Mouse (Mus musculus) liver, postnatal 0 days (tissue): ENCODE data around the gene Ltbr. TPM values are rescaled to one million over a fixed set of nuclear protein-coding genes. Genes with fewer than 3 reads are reported as not detected.
A peak's percentile ranks its signal among the peaks of the same experiment; 100 is the strongest.
"Not testable (repeated sequence)": the region's sequence is repeated elsewhere in the genome, so short reads cannot be mapped to it uniquely, and the experiment has no call there.

Source experiments
- ATAC-seq: fragments of 200-750 bp; cut with Nextera tagmentation; 2 replicates; pipeline ENCODE4 v1.8.0; 2017; ENCODE audit warnings: mild to moderate bottlenecking, moderate library complexity
- DNase-seq: peaks from one replicate; pipeline ENCODE4 v3.0.0-alpha.2; 2016
- H3K27ac ChIP-seq: fragments of 300-500 bp; sonication (generic); 2 replicates; pipeline ENCODE4 v1.5.1; 2014; ENCODE audit warnings: antibody characterized with exemption, moderate library complexity, mild to moderate bottlenecking, low read depth
- H3K27me3 ChIP-seq: fragments of 300-500 bp; sonication (generic); 2 replicates; pipeline ENCODE4 v1.6.1; 2014; ENCODE audit warnings: low read length, control low read depth, mixed read lengths; ENCODE audit not compliant: insufficient read depth
- H3K36me3 ChIP-seq: fragments of 300-500 bp; sonication (generic); replicated peaks from 2 replicates; pipeline ENCODE4 v1.6.1; 2014; ENCODE audit warnings: mild to moderate bottlenecking, control low read depth, low read length, moderate library complexity, mixed read lengths; ENCODE audit not compliant: insufficient read depth
- H3K4me1 ChIP-seq: fragments of 300-500 bp; sonication (generic); 2 replicates; pipeline ENCODE4 v1.6.1; 2014; ENCODE audit warnings: antibody characterized with exemption, mild to moderate bottlenecking, control low read depth; ENCODE audit not compliant: insufficient read depth
- H3K4me2 ChIP-seq: fragments of 300-500 bp; sonication (generic); 2 replicates; pipeline ENCODE4 v1.6.1; 2014; ENCODE audit warnings: low read depth, mild to moderate bottlenecking, low read length, moderate library complexity, mixed read lengths
- H3K4me3 ChIP-seq: fragments of 300-500 bp; sonication (generic); 2 replicates; pipeline ENCODE4 v1.5.1; 2014; ENCODE audit warnings: low read depth, low read length
- H3K9ac ChIP-seq: fragments of 300-500 bp; sonication (generic); replicated peaks from 2 replicates; pipeline ENCODE4 v1.6.1; 2014; ENCODE audit warnings: mild to moderate bottlenecking, moderate library complexity
- H3K9me3 ChIP-seq: fragments of 300-500 bp; sonication (generic); 2 replicates; pipeline ENCODE4 v1.6.1; 2016; ENCODE audit warnings: mild to moderate bottlenecking, control low read depth, low read length, mixed read lengths
- CTCF ChIP-seq: sonication (generic); IDR thresholded peaks from 2 replicates; pipeline ENCODE4 v1.5.1; 2016; ENCODE audit warnings: antibody characterized with exemption, low read depth
- EP300 ChIP-seq: IDR thresholded peaks from 2 replicates; pipeline ENCODE4 v1.6.1; 2016; ENCODE audit warnings: antibody characterized with exemption, low read depth, mild to moderate bottlenecking
- WGBS: fragments of 180-500 bp; shearing (Covaris S2); extraction: QIAGEN DNeasy Blood & Tissue Kit; methylation state at CpG from one replicate; pipeline ENCODE4 v1.1.7; 2014; ENCODE audit not compliant: insufficient replicate concordance; 5-methylcytosine and 5-hydroxymethylcytosine counted together
- polyA plus RNA-seq: library from polyadenylated mRNA; unstranded; fragments of >200 nt; fragmentation: Nextera tagmentation; extraction: Ambion mirVana; gene quantifications from 2 replicates; pipeline ENCODE4 v1.2.1, GENCODE M21; 2015

Gene Ltbr
- polyA plus RNA-seq, 1 experiment from 2014 or later, result 31.8 TPM

GRCm38 (mm10) chr6:125288730-125289129 is 25.0 kb downstream of the Ltbr start:
- Histone ChIP-seq H3K4me2 (no peak overlapping the region), H3K27ac (no peak overlapping the region), H3K4me3 (no peak overlapping the region), H3K27me3 (no peaks in the 10 kb centered on the region), H3K4me1 (no peaks in the 10 kb centered on the region), H3K9me3 (no peaks in the 10 kb centered on the region), H3K9ac (no peak overlapping the region), H3K36me3 (no peaks in the 10 kb centered on the region)
- DNase-seq, result no peak
- TF ChIP-seq CTCF (no peak), EP300 (no peak)
- ATAC-seq, result no peak
- 61% methylated on average over 5 of the region's 5 CpGs for WGBS

DNA sequence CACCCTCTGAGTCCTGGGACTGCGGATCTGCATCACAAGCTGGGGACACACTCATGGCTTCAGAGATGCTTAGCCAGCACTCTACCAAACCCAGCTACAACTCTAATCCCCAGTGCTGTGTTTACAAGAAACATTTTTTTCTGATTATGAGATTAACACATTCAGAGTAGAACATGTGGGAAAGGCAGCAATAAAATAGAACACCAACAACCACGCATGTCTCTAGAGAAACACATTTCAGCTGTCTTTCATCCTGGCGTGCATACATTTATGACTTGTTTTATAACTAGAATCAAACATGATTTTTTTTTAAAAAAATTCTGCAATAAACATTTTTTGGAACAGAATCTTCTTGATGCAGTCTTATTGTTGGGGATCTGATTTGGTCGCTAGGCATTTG is 26.7 kb downstream of the Ltbr start:
- no peaks in the 10 kb centered on the region for H3K27me3 ChIP-seq
- no peak overlapping the region for H3K27ac ChIP-seq
- H3K4me3 ChIP-seq, result no peak overlapping the region
- H3K4me2 ChIP-seq, result no peak overlapping the region
- ATAC-seq (no peak), DNase-seq (no peak)
- no peak for TF ChIP-seq CTCF
- TF ChIP-seq EP300, result no peak
- WGBS, result 78% methylated on average over 4 of the region's 4 CpGs
- no peaks in the 10 kb centered on the region for H3K9me3 ChIP-seq
- H3K36me3 ChIP-seq, result no peaks in the 10 kb centered on the region
- H3K4me1 ChIP-seq, result no peaks in the 10 kb centered on the region
- no peak overlapping the region for H3K9ac ChIP-seq

GRCm38 (mm10) chr6:125285890-125286289 is 27.8 kb downstream of the Ltbr start, which contains the start of gene Tuba3a:
Gene Tuba3a, minus strand, starts transcription at chr6:125286042.
- Histone ChIP-seq H3K36me3 (no peaks in the 10 kb centered on the region), H3K4me1 (no peaks in the 10 kb centered on the region), H3K27ac (no peak within 1 kb of the TSS), H3K4me3 (no peak within 1 kb of the TSS), H3K27me3 (no peaks in the 10 kb centered on the region), H3K9ac (no peak within 1 kb of the TSS), H3K4me2 (no peak within 1 kb of the TSS), H3K9me3 (no peaks in the 10 kb centered on the region)
- TF ChIP-seq EP300 (no peak), CTCF (no peak)
- DNase-seq (no peak), ATAC-seq (no peak)
- WGBS, result 92% methylated on average over 22 of the region's 22 CpGs

GRCm38 (mm10) chr6:125284751-125285150 is 28.9 kb downstream of the Ltbr start:
- Histone ChIP-seq H3K4me2 (no peak overlapping the region), H3K27me3 (no peaks in the 10 kb centered on the region), H3K27ac (no peak overlapping the region), H3K9ac (no peak overlapping the region), H3K4me3 (no peak overlapping the region), H3K36me3 (no peaks in the 10 kb centered on the region), H3K9me3 (no peaks in the 10 kb centered on the region), H3K4me1 (no peaks in the 10 kb centered on the region)
- 0 out of 2 replicates have a peak, but pooled peaks have one; percentile 4 for TF ChIP-seq CTCF
- no peak for TF ChIP-seq EP300
- DNase-seq (no peak), ATAC-seq (no peak)
- 83% methylated on average over 7 of the region's 7 CpGs for WGBS

GRCm38 (mm10) chr6:125284250-125284649 is 29.4 kb downstream of the Ltbr start:
- TF ChIP-seq CTCF, result peak; percentile 11; the same call in 1 of the 2 replicates
- no peak for TF ChIP-seq EP300
- DNase-seq, result no peak
- no peaks in the 10 kb centered on the region for H3K9me3 ChIP-seq
- no peaks in the 10 kb centered on the region for H3K27me3 ChIP-seq
- no peak for ATAC-seq
- no peak overlapping the region for H3K4me3 ChIP-seq
- 62% methylated on average over 8 of the region's 8 CpGs for WGBS
- no peaks in the 10 kb centered on the region for H3K4me1 ChIP-seq
- H3K4me2 ChIP-seq, result no peak overlapping the region
- no peaks in the 10 kb centered on the region for H3K36me3 ChIP-seq
- no peak overlapping the region for H3K27ac ChIP-seq
- no peak overlapping the region for H3K9ac ChIP-seq

GRCm38 (mm10) chr6:125282721-125283120 is 31.0 kb downstream of the Ltbr start:
- H3K9ac ChIP-seq, H3K36me3 ChIP-seq, H3K4me3 ChIP-seq, H3K27ac ChIP-seq, ATAC-seq, H3K4me2 ChIP-seq, H3K4me1 ChIP-seq, DNase-seq, H3K27me3 ChIP-seq, H3K9me3 ChIP-seq: not testable (repeated sequence)
- WGBS, result 85% methylated on average over 13 of the region's 13 CpGs

GRCm38 (mm10) chr6:125279729-125280128 is 34.0 kb downstream of the Ltbr start:
- TF ChIP-seq EP300, result no peak
- no peak for TF ChIP-seq CTCF
- H3K4me3 ChIP-seq, result no peak overlapping the region
- ATAC-seq (no peak), DNase-seq (no peak)
- no peak overlapping the region for H3K9ac ChIP-seq
- H3K27ac ChIP-seq, result no peak overlapping the region
- 48% methylated on average over 8 of the region's 8 CpGs for WGBS
- no peaks in the 10 kb centered on the region for H3K27me3 ChIP-seq
- H3K9me3 ChIP-seq, result no peaks in the 10 kb centered on the region
- H3K4me1 ChIP-seq, result no peaks in the 10 kb centered on the region
- H3K4me2 ChIP-seq, result no peak overlapping the region
- no peaks in the 10 kb centered on the region for H3K36me3 ChIP-seq
